Mouse (Mus musculus) thymus, postnatal 0 days (tissue): ENCODE results near the gene Cd40. TPM values are rescaled to one million over a fixed set of nuclear protein-coding genes. Genes with fewer than 3 reads are reported as not detected.

Experiments
- DNase-seq: peaks from one replicate; pipeline ENCODE4 v3.0.0-alpha.2; 2015; ENCODE audit warnings: low spot score
- polyA plus RNA-seq: library from polyadenylated mRNA; unstranded; fragments of >200 nt; fragmentation: Nextera tagmentation; extraction: Ambion mirVana; gene quantifications from 2 replicates; pipeline ENCODE4 v1.2.1, GENCODE M21; 2015

Gene Cd40
- polyA plus RNA-seq, 1 experiment from 2014 or later: 29.6 TPM

- DNase-seq: no peak
These were observed 45.3 kb downstream of the Cd40 start for GRCm38 (mm10) chr2:165100749-165101148.

DNA sequence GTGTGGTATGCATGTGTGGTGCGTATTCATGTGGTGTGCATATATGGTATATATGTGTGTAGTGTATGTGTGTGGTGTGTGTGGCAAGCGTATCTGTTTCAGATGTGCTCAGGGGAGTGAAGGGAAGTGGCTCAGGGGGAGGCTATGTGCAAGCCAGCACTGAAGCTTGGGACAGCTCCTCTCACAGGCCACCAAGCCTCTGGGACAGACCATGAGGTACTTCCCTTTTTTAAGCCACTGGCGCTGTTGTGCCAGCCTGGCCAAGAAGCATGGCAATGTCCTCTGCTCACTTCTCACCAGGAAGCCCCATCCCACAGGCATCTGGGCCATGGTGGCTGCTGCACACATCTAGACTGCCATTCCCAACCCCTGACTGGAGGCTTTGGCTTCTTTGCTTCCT lies 47.5 kb downstream of the Cd40 start:
- DNase-seq: no peak

DNA sequence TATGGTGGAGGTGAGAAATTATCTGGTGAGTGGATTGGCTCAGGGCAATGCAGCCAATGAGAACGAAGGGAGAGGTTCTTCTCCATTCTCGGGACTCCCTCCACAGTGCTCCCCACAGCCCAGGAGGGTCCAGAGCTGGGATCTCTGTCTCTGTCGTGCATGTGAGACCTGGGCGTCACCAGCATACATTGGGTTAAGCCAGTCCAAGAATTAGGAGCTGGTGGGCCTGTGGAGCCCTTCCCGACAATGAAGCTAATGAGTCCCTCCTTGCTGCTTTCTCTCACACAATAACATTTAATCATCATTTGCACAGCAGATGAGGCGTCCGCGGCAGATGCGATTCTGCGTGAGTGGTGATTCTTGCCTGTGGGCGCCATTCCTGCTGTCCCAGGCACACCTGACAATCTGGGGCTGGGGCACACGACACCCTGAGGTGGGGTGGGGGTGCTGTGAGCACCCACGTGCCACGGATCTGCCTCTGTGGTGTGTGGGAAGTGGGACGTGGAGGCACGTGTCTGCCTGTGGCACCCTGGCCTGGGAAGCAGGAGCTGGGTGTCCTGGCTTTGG lies 50.2 kb downstream of the Cd40 start:
- no peak for DNase-seq

DNA sequence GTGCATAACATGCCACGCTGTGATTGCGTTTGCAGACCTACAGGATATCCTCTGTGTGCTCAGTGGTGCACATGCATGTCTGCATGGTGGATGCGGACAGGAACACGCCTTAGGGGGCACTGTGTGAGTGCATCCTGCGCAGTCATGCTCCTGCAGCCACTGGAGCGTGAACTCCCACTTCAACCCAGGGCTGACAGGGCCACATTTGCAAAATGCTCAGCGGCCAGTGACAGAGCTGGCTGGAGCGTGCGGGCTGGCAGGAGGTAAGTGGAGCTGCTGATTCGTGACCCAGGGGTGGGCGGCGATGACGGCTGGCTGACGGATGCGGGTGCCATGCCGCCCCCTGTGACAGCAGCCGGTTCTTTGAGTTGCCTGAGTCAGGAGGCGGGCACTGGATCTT lies 51.2 kb downstream of the Cd40 start:
- no peak for DNase-seq

- DNase-seq: peak; percentile 81
These were observed 56.7 kb downstream of the Cd40 start for GRCm38 (mm10) chr2:165112149-165112548.

DNA sequence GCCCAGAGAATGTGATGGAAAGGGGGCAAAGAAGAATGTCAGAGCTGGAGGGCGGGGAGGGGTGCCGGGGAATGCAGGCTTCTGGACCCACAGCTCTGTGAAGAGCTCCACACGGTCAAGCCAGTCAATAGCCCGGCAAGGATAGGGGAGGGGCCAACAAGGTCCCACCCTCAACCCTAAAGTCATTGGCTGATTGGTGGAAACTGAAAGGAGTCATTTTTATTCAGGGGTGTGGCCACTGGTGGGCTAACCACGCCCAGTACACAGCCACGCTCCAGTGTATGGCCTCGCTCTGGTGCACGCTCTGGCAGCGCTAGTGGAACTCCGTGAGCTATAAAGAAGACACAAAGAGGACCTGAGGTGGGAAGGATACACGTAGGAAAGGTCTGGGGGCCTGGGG lies 58.3 kb downstream of the Cd40 start:
- DNase-seq: no peak

- no peak for DNase-seq
These were observed 65.3 kb downstream of the Cd40 start for GRCm38 (mm10) chr2:165120765-165121164.

- DNase-seq: no peak
These were observed 65.9 kb downstream of the Cd40 start for GRCm38 (mm10) chr2:165121206-165121840.

Other genes with a start within 250 kb of the Cd40 start
- gene Zswim1, start 232.9 kb upstream of the Cd40 start, polyA plus RNA-seq: 8.7 and 9.1 TPM in 2 replicates
- 0.17 and 0.85 TPM in 2 replicates for gene Spata25, start 227.1 kb upstream of the Cd40 start, polyA plus RNA-seq
- gene Ctsa, start 222.8 kb upstream of the Cd40 start, polyA plus RNA-seq: 154 and 164 TPM in 2 replicates
- 5.3 and 5.9 TPM in 2 replicates for gene Neurl2, start 222.2 kb upstream of the Cd40 start, polyA plus RNA-seq
- 424 and 433 TPM in 2 replicates for gene Pltp, start 197.9 kb upstream of the Cd40 start, polyA plus RNA-seq
- 92.5 and 107 TPM in 2 replicates for gene Pcif1, start 176.3 kb upstream of the Cd40 start, polyA plus RNA-seq
- 8.6 and 9.5 TPM in 2 replicates for gene Zfp335, start 143.9 kb upstream of the Cd40 start, polyA plus RNA-seq
- 47.8 and 53.2 TPM in 2 replicates for gene Mmp9, start 114.8 kb upstream of the Cd40 start, polyA plus RNA-seq
- gene Slc12a5, start 94.8 kb upstream of the Cd40 start, polyA plus RNA-seq: 0.26 and 0.30 TPM in 2 replicates
- gene Ncoa5, start 20.8 kb upstream of the Cd40 start, polyA plus RNA-seq: 43.8 and 51.3 TPM in 2 replicates
- gene 1700025C18Rik, start 35.1 kb downstream of the Cd40 start, polyA plus RNA-seq: not detected in 2 replicates
- gene Cdh22, start 179.2 kb downstream of the Cd40 start, polyA plus RNA-seq: 0.14 and 0.21 TPM in 2 replicates
- gene Slc35c2, start 232.2 kb downstream of the Cd40 start, polyA plus RNA-seq: 49.5 and 49.6 TPM in 2 replicates